19 mouse cellular contexts compared by ENCODE assay signal in genomic region chr4:123631654-123632053, GRCm38 (mm10).
"Had no signal": no experiment of that assay in that cellular context is flagged by ENCODE, and none has a peak within 500 bp of the region (broad histone marks: within the 10 kb centered on the region; RNA-seq: fewer than 3 reads in every experiment).

No protein-coding gene starts in this region.

- H3K36me3 ChIP-seq: limb, embryonic 12.5 days; limb, embryonic 15.5 days; midbrain, embryonic 12.5 days; neural tube, embryonic 13.5 days had no signal

- DNase-seq: kidney, adult 9 months; kidney, postnatal 14 days; kidney, postnatal 4 days; left cerebral cortex, postnatal 4 days; liver, postnatal 0 days; lung, embryonic 14.5 days; right cerebral cortex, postnatal 4 days; thymus, adult 2 months; thymus, postnatal 36 days had no signal

- H3K9me3 ChIP-seq: limb, embryonic 12.5 days; limb, embryonic 15.5 days; megakaryocyte, embryonic 14.5 days; midbrain, embryonic 12.5 days; neural tube, embryonic 13.5 days had no signal

- H3K27me3 ChIP-seq: limb, embryonic 12.5 days; limb, embryonic 15.5 days; midbrain, embryonic 12.5 days; neural tube, embryonic 13.5 days had no signal

- H3K27ac ChIP-seq: limb, embryonic 12.5 days; limb, embryonic 15.5 days; liver, embryonic 14.5 days; midbrain, embryonic 12.5 days; neural tube, embryonic 13.5 days; stomach, postnatal 0 days had no signal

- ATAC-seq: liver, postnatal 0 days; lung, postnatal 0 days; midbrain, embryonic 16.5 days had no signal

- H3K4me3 ChIP-seq: limb, embryonic 12.5 days; limb, embryonic 15.5 days; megakaryocyte, embryonic 14.5 days; midbrain, embryonic 12.5 days; myocyte; neural tube, embryonic 13.5 days had no signal

- H3K9ac ChIP-seq: limb, embryonic 12.5 days; limb, embryonic 15.5 days; liver, embryonic 14.5 days; liver, postnatal 0 days; lung, embryonic 14.5 days; midbrain, embryonic 12.5 days; neural tube, embryonic 13.5 days had no signal
